Mouse (Mus musculus) kidney, postnatal 25 days (tissue): ENCODE results near the gene Hif3a.

ENCODE experiments used
- DNase-seq, 2 experiments: peaks; one replicate each; pipeline ENCODE4 v3.0.0; 2021; ENCODE audit warnings: mixed read lengths in 2 of 2

The Hif3a gene

DNA sequence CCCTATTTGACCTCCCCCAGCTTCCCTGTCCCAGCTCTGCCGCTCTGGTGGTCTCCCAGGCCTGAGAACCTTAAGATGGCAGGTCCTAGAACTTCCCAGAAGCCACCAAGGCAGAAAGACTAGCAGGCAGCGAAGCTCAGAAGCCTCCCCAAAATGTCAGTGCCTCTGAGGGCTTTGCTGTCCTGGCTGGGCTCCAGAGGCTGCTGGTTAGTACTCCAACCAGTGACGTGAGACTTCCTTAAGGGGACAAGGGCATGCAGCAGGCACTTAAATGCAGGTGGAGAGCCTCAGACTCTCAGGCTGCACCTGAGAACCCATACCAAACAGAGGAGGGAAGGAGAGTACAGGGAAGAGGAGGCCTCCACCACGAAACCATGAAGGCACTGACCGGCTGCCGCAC, 38.1 kb downstream of the Hif3a start:
- DNase-seq: peak; percentile 71 to 78

GRCm38 (mm10) chr7:17023701-17024100, 38.5 kb downstream of the Hif3a start:
- peak in 1 of 2 experiments; percentile 54 for DNase-seq

DNA sequence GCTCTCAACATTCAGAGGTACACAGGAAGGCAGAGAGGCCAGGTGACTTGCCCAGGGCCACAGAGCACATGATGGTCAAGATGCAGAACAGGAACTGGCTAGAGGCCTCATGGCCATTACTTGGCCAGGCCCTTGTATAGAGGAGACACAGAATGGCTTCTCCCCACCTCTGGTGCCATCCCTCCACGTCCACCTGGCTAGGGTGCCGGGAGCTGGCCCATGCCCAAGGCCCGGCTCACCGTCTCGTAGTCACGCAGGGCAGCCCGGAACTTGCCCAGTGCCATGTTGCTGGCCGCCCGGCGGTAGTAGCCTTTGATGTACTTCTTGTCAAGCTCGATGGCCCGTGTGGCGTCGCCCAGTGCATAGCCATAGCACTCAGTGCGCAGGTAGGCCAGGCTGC, 40.1 kb downstream of the Hif3a start:
- no peak for DNase-seq

DNA sequence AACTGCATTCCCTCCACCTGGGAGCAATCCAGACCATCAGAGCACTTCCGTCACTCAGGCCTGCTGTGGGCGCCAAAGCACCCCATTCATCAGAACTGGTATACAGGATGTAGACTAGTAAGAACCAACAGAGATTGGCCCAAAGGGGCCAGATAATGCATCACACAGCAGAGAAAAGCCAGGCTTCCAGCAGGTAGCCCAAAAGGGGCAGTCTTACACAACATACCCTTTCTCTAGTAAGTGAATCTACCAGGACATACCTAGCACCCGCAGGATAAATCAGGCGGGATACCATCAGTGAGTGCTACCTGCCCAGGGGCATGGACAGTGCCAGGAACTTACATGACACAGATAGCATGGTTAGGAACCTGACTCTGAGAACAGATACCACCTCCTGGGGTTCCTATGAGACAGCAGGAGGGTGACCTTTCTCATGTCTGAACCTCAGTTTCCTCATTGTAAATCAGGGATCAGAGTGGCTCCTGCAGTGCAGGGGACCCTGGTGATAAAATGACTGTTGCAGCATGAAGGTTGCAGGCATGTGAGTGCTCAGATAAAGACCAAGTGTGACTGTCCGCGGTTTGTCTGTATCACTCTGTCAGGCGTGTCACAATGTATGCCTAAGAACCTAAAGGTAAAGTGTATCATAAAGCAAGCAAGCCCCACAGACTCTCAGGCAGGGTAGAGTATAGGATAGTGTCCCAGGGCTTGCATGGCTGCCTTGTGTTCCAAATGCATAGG, 42.6 kb downstream of the Hif3a start:
- DNase-seq: no peak

GRCm38 (mm10) chr7:17017921-17018320, 44.3 kb downstream of the Hif3a start:
- no peak for DNase-seq

DNA sequence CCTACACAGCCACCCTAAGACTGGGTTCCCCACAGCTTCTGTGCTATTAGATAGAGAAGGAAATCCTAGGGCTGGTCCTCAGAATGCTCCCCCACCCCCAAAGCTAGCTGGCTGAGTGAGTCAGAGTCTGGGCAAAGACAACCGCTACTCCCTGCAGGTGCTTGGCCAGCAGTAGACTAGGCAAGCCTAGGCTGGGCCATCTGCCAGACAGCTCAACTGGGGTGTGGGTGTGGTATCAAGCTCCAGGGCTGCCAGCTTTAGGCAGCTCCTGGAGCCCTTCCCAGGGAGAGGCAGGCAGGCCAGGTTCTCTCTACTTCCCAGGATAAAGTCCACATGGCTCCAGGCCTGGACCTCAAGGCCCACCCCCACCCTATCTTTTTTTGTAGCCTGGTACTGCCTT, 45.2 kb downstream of the Hif3a start:
- DNase-seq: peak; percentile 94 to 97

- no peak for DNase-seq
These were observed 46.8 kb downstream of the Hif3a start for GRCm38 (mm10) chr7:17015381-17015780.

DNA sequence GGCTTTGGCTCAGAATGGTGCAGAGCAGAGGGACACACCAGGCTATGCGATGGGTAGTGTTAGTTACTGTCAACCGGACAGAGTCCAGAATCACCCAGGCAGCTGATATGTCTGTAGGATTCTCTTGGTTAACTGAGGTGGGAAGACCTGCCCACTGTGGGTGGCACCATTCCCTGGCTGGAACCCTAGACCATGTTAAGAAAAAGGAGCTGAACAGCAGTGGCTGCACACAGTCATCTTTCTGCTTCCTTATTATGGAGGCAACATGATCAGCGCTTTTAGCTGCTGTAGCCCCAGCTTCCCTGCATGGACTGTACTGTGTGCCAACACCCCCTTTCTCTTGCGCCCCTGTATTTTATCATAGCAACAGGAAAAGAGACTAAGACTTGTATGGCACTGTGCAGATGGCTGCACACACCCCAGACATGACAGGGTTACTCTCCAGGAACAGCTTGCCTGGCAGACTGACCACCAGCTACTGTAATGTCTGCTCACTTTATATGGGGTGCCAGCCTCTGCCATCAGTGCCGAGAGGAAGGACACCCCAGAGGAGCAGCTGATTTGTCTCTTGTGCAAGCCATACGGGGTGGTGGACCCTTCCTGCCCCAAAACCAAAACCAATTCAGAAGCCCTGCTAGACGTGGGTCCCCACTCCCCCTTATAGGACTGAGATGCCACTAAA, 50.2 kb downstream of the Hif3a start:
- DNase-seq: no peak

- DNase-seq: no peak
These were observed 52.2 kb downstream of the Hif3a start for GRCm38 (mm10) chr7:17010010-17010347.

DNA sequence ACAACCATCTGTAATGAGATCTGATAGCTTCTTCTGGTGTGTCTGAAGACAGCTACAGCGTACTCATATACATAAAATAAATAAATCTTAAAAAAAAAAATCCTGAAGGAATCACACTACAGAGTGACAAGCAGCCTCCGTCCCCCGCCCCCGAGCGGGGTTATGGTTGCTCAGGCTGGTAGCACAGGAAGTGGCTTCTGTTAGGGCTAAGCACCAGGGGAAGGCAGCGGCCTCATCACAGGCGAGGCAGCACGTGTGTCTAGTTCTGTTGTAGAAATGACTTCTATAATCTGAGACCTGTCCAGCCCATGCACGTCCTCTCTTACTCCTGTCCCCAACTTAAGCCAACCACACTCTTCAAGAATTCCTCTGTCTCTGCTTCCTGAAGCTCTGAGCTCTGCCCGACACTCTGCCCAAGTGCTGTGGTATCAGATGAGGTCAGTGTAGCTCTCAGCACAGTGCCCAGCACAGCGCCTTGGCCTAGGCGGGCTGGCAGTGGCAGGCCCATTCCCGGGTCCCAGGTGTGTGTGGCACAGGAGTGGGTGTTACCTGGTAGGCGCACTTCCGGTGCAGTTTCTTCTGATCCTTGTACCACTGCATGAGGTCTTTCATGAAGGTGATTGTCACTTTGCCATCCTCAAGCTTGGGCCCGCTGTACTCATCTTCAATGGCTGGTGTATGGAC, 52.8 kb downstream of the Hif3a start:
- no peak for DNase-seq

GRCm38 (mm10) chr7:17007300-17007699, 54.9 kb downstream of the Hif3a start:
- DNase-seq: peak; percentile 59 to 74

- DNase-seq: peak; percentile 62 to 80
These were observed 57.5 kb downstream of the Hif3a start for GRCm38 (mm10) chr7:17004716-17005115.

GRCm38 (mm10) chr7:17003230-17003960, 58.8 kb downstream of the Hif3a start:
- peak; percentile 50 to 81 for DNase-seq

- DNase-seq: peak; percentile 86 to 89
These were observed 59.6 kb downstream of the Hif3a start for GRCm38 (mm10) chr7:17002375-17003195.

DNA sequence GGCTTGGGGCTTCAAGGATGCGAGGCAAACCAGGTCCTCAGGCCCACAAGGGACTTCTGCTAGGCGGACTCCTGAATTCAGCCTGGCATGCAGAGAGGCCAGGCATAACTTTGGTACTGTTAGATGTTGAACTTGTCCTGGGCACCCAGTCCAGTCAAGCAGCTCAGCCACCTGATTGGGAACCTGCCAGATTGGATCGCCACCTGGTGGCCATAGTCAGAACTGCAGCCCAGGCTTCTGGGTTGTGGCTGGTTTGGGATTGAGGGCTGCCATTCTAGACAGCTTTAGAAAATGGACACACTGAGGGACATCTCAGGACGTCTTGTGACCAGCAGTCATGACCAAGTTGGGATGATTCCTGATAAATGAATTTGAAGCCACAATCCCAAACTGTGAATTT, 62.6 kb downstream of the Hif3a start:
- peak; percentile 84 to 92 for DNase-seq

- DNase-seq: no peak
These were observed 63.0 kb downstream of the Hif3a start for GRCm38 (mm10) chr7:16999233-16999632.

- DNase-seq: no peak
These were observed 66.9 kb downstream of the Hif3a start for GRCm38 (mm10) chr7:16995345-16995744.

DNA sequence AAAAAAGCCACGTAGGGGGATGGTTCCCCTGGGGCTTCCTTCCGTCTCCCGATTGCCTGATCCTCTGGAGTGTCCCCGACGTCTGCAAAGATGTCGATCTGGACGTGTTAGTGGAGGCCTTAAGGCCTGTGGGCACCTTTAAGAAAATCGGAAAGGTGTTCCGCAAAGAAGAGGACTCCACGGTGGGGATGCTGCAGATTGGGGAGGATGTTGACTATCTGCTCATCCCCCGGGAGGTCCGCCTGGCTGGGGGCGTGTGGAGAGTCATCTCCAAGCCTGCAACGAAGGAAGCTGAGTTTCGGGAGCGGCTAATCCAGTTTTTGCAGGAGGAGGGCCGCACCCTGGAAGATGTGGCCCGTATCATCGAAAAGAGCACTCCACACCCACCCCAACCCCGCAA, 67.8 kb downstream of the Hif3a start:
- no peak for DNase-seq

- peak; percentile 72 to 86 for DNase-seq
These were observed 68.4 kb downstream of the Hif3a start for GRCm38 (mm10) chr7:16993651-16994399.

DNA sequence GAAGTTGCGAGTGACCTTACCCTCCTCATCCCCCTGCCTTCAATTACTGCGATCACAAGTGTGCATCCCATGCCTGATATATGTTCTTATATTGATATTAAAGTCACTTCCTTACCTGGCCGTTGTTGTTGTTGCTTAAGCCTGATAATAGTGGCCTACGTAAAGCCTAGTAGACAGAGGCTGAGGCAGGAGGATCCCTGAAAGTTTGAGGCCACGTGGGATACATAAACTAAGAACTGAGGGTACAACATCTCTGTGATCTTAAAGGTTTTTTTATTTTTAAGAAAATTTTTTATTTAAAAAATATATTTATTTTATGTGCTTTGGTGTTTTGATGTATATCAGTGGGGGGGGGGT, 69.8 kb downstream of the Hif3a start, which contains the start of gene Ccdc8:
Gene Ccdc8, plus strand, starts transcription at position 258 of the 357 bp plus-strand sequence.
- DNase-seq: no peak

- DNase-seq: no peak
These were observed 70.4 kb downstream of the Hif3a start for GRCm38 (mm10) chr7:16991681-16992450.
